Mouse (Mus musculus): ENCODE data around the gene Fmnl1.
A peak's percentile ranks its signal among the peaks of the same experiment; 100 is the strongest.

Fmnl1 gene

DNA sequence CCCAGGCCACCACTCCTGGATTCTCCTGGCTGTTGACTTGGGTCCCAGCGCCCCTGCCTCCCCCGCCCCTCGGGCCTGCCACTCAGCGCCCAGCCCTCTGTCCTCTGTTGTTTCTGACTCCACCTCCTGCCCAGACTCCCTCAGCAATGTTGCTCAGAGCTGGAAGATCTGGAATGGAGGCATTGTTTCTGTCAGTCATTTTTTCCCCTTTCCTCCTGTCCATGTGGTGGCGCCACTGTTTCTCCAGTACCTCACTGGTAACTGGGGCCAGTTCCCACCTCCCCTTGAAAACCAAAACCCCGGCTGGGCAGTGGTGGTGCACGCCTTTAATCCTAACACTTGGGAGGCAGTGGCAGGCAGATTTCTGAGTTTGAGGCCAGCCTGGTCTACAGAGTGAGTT, 9.5 kb upstream of the Fmnl1 start:
- DNase-seq, result peak; percentile 16

DNA sequence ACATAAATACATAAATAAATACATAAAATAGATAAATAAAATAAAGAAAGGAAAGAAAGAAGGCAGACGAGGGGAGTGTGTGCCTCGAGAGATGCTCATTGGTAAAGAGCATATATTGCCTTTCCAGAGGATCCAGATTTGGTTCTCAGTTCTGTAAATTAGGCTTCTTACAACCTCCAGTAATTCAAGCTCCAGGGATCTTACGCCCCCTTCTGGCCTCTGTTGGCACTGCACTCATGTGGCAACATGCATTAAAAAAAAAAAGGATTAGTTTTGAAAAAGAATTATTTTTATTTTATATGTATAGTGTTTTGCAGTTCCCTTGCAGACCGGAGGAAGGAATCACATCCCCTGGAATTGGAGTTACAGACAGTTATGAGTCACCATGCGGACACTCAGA, 8.8 kb upstream of the Fmnl1 start:
- peak; percentile 53 for DNase-seq

DNA sequence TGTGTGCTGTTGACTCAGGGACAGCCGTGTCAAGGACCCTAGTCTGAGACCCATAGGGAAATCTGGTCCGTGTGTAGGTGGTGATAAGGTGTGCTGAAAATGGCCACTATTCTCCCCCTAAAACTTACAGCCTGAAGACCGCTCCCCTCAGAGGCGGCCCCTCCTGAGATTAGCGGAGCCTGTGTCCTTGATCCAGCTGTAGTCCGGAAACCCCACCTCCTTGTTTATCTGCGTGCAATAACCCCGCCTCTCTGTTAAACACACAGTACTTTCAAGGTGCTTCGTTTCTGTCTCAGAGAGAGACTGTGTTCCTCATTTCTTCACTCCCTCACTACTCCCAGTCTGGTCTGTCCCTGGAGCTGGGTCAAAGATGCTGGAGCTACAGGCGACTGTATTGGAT, 6.5 kb upstream of the Fmnl1 start:
- no peak for DNase-seq

DNA sequence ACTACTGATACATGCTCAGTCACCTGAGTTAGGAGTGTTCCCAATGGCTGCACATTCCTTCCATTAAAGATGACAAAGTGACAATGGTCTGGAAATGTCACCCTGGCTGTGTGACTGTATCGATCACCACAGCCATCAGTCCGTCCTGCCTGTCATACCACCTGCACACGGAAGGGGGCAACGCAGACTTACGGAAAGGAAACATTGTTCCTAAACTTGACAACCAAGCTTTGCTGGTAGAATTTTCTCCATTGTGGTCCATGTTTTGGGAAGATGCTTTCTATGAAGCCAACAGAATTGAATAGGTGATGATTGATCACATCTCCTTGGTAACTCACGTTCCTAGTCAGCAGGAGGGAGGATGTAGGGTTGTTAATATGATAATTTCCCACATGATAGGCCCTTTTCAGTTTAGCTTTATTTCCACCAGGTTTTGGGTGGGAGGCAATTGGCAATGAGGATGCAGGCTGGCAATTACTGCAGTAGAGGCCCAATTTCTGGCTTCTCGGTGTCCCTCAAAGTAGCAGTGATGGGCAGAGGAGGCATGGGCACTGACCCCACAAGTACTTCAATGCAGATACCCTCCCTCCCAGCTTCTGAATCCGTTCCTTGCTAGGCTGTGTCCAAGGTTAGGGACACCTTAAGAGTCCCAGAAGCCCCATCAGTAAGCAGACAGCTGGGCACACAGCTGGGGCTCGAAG, 2.1 kb upstream of the Fmnl1 start:
- DNase-seq, result peak; percentile 82

DNA sequence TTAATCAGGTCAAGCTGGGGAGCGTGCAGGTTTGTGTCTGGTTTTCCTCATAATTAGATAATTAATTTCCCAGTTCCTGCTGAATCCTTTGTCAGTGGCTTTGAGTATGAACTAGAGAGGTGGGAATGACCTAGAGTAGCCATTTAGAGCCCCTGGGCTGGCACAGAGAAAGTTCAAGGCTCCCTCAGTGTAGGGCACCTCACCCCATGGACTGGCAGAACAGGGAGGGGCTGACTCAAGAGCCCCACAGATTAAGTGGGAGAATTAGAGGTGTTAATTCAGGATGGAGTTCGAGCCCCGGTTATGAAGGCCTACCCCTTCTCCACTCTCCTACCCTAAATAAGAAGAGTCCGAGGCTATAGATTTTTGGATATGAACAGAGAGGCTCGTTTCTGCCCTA, 1.2 kb upstream of the Fmnl1 start:
- DNase-seq, result peak; percentile 4

DNA sequence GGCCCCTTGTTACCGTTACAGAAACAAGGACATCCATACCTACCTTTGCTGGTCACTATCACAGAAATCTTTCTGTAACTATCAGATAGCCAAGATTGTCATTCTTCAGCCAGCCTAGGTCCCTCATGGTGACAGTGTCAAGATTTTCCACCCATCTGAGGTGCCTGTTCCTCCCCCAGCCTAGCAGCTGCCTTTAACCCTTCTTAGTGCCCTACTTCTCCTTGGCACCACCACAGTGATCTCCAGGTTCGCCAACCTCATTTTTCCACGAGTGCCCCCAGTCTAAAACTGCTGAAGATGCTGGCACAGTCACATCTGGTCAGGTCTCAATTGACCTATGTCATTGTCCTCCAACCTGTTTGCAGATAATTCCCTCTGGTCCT, 805 bp upstream of the Fmnl1 start:
- no peak for DNase-seq

DNA sequence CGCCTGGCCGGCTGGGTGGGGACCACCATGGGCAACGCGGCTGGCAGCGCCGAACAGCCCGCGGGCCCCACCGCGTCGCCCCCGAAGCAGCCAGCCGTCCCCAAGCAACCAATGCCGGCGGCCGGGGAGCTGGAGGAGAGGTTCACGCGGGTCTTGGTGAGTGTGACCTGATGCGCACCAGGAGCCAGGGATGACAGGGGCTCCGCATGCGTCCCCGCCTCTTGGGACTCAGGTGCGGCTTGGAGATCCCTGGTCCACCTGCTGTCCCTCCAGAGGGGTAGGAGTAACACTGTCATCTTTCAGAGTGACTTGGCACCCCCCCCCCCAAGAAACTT, 346 bp downstream of the Fmnl1 start:
- no peak for DNase-seq

DNA sequence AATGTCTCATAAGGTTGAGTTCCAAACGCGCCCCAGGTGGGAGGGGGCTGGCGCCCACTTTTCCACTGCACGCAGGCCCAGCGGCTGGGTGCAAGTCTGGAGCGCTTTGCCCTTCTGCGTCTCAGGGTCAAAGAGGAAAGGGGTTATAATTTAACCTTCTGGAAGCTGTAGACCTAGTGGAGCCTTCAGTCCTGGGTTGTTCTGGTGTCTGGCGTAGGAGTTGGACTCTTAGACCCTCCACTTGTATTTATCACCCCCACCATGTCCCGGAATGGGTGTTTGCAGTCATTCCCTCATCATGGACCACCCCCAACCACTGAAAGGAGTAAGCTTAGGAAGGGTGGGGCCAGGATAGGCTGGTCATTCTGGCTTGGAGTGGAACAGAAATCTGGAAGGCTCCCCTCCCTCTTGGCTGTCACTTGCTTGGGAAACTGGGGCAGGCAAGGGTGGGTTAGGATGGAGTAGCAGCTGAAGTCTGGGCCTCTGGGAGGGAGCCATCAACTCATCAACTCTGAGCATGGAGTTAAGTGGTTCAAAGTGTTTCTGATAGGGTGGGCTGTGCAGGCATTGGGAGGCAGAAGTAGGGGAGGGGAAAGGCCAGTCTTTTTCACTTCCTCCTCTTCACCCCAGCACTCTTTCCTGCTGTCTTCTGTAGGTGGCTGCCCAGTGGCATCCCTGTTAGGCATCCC, 940 bp downstream of the Fmnl1 start:
- DNase-seq, result no peak

DNA sequence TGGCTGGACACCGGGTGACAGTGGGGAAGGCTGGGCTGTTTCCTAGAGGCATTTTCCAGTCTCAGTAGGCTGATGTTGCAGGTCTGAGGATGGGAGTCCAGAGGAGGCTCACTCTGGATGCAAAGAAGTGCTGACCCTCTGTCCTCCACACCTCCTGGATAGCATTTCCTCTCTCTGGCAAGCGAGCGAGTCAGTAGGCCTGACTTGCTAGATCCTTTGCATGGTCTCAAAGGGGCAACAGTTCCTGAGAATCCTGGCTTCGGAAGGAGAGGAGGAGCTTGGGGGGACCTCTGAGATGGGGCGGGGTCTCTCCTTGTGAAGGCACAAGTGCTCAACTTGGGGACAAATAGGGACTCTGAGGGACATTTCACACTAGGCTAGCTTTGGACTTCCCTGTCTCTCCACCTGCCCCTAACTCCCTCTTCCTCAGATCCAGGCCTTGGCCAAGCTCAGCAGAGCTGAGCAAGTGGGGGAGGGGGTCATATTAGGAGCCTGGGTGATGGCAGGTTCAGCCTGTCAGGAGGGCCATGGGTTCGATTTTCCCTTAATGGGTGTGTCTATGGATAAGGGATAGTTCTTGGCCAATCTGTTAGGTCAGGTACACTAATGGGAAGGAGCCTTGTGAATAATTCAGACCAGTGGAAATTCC, 1.6 kb downstream of the Fmnl1 start:
- no peak for DNase-seq

DNA sequence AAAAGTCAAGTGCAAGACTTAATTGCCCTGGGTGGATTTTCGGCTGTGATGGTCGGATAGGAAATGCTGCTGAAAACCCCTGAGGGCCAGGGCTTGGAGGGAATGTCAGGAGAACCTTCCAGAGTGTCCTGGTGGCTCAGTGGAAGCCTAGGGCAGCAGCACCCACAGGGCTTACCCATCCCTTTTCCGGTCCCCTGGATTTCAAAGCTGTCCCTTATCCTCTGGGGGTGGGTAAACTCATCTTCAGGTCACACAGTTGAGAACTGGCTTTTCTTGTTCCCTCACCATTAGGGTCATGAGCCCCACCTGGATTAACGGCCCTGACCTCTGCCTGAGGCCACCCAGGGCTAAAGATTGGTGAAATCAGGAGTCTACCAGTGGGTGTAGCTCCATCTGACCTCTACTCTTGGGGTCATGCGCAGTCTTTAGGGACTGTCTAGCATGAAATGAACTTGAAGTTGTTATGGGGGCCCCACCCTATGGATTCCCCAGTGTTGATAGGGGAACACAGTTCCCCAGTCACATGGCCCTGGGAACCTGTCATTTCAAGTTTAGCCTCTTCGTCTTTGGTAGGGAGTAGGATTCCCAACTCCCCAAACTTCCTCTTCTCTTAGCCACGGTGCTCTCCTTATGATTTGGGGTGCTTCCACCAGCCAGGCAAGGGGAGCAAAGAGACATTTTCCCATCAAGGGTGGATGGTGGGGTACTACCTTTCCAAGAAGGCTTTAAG, 2.3 kb downstream of the Fmnl1 start:
- no peak for DNase-seq

DNA sequence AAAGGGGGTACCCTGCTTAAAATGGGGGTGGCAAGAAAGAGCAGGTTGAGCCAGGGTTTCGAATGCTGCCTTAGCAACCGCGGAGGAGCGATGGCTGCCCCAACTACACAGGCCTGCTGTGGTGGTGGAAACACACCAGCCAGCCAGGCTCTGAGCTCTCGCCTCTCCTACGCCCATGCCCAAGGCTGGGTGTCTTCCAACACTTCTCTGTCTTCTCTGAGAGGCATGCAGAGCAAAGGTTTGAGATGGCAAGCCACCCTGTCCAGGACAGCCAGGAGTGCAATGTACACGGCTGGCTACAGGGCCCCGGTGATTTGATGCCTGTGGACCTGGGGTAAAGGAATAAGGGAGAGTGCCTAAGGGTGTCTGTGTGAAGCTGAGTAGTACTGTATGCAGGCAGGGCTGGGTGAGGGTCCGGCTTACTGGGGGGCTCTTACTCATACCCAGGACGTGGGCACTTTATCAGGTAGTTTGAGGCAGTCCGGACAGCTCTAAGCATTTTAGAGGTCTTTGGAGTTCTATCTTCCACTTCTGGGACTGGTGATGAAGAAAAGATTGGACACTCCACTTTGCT, 3.0 kb downstream of the Fmnl1 start:
- no peak for DNase-seq

DNA sequence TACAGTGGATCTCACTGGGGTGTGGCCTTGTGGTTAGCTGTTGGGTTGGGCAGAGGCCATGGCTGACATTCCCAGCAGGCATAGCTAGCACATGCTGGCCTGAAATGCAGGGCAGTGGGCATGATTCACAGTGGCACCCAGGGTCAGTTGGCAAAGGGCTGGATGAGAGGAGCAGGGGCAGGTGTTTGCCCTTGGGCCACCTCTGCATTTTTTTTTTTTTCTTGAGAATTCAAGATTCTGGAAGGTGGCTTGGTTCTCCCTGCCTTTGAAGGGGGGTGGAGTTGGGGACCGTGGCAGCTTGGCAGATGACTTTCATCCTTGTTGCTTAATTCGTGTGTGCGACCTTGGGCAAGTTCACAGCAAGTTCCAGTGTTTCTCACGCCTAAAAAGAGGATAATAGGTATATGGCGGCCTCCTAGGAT, 3.5 kb downstream of the Fmnl1 start:
- no peak for DNase-seq

DNA sequence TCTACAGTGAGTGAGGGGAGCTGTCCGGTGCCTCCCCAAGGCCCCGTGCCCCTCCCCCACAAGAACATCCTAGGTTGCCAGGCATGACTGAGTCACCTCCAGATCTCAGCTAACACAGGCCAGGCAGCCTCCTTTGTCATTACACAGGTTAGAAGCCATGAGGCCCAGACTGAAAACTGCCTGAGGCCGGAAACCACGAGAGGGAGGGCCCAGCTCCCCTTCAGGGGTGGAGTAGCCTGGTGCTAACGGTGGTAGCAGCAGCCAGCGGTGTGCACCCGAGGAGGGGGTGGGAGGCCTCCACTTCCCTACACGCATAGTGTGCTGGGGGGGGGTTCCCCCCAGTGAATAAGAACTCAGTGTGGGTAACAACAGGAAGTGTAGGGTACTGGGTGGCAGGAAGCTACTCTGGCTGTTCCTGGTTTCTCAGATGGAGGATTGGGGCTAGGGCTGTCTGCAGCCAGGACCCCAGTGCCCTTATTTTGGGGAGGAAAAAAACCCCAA, 4.0 kb downstream of the Fmnl1 start:
- peak; percentile 48 for DNase-seq

DNA sequence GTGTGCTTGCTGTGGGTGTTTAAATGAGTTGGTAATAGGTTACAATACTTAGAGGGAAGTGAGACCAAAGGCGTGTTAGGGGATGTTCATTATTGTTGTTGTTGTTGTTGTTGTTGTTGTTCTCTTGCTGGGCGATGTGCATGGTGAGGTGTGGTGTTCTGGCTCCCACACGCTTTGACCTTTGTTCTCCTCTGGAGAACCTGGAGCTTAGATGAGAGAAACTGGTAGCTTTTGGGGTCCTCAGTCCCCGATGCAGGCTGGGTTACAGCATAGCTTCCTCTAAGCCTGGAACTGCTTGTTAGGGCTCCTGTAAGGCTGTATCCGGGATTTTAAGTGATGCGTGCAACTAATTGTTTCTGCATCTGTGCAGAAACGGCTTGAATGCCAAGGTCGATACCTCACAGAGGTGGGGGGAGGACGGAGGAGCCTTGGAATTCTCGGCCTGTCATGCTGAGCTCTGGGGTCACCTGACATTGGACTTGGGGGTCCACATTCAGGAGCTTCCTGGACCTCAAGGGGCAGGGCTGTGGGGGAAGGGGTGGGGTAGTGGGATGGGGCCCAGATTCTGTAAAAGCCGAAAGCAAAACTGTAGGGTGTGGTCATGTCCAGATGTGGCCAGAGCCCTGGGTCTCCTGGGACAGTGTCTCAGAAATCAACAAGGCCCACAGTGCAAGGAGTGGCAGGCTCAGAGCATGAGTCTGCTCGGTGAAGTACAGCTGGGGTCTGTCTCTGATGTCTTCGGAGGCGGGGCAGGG, 5.0 kb downstream of the Fmnl1 start:
- no peak for DNase-seq

DNA sequence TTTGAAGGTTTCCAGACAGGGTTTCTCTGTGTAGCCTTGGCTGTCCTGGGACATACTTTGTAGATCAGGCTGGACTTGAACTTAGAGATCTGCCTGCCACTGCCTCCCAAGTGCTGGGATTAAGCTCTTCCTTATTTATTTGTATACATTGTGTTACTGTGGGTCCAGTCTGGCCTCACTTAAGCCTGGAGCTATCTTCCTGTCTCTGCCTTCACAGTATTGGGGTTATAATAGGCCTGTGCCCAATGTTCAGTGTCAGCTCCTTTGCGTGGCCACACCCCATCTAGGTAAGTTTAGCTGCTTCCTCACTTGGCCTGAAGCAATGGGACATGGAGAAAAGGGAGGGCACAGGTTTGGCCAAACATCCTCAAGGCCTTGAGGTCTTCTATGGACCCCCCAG, 5.6 kb downstream of the Fmnl1 start:
- no peak for DNase-seq

DNA sequence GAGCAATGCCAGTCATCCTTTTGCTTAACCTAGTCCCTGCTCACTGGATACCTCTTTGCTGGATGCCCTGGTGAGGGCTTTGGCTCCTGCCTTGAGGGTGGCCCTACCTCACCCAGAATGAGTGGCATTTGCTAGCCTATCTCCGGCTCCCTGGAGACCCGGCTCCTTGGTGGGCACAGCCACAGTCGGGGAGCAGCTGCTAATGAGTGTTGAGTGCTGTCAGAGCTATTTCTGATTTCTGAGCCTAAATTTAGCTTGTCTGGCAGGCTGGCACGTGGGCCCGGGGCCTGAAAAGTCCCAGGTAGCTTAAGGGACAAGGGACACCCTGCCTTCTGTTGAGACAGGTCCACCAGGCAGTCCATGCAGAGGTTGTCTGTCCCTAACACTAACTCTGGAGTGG, 6.3 kb downstream of the Fmnl1 start:
- DNase-seq, result no peak

DNA sequence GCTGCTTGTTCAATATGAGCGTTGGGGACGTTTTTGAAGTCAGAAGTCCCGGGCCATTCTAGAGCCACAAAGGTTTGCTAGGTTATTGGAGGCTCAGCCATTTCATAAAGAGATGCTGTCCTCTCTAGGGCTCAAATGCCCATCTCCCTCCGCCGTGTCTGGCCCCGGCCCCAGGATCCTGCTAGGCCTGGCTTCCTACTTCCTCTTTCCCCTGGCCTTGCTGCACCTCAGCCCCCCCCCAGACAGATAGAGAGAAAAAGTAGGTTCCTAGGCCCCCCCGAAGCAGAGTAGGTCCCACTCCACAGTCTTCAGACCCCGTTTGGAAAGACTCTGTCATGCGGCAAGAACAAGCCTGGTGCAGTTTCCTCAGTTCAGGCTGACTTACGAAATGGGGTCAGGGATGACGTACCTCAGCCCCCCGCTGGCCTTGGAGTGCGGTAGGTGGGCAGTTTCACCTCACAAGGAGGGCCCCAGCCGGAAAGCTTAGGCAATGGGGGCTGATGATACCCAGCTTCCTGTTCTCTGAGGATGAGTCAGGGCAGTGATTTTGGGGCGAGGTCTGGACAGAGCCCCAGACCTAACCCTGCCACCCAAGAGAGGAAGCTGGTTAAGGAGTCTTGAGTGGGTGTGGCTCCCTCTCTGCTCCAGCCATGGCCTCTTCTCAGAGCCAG, 7.0 kb downstream of the Fmnl1 start:
- DNase-seq, result no peak

DNA sequence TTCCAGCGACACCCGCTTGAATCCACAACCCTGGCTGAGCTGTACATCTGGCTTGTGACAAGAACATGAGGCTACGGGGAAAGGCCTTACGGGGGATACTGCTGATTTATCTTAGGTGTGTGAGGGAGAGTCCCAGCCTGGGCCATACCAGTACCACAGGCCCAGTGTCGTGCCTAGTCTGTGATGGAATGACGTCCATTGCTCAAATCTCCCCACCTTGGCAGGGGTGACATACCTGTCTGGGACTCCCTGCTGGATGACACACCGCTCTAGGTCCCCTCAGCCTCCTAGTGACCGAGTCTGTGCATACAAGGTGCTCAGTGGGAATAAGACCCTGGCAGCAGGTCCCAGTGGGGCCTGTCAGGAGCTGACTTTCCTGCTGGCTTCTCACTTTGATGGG, 7.8 kb downstream of the Fmnl1 start:
- DNase-seq, result no peak

DNA sequence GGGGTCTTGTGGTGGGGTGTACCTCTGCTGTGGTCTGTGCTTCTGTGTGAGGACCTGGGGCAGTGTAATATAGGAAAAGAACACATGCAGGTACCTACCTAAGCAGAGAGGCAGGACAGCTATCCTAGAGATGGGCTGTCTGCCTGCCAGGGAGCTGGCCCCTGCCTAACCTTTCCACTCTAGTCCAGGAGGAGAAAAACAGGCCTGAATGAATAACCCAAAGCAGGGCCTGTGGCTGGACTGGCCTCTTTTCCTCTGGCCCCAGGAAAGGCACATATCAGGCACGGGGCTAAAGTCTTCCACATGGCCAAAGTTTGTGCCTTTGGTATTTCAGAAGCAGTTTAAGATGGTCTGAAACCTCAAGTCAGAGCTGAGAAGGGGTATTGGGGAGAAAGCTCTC, 9.5 kb downstream of the Fmnl1 start:
- DNase-seq, result no peak

DNA sequence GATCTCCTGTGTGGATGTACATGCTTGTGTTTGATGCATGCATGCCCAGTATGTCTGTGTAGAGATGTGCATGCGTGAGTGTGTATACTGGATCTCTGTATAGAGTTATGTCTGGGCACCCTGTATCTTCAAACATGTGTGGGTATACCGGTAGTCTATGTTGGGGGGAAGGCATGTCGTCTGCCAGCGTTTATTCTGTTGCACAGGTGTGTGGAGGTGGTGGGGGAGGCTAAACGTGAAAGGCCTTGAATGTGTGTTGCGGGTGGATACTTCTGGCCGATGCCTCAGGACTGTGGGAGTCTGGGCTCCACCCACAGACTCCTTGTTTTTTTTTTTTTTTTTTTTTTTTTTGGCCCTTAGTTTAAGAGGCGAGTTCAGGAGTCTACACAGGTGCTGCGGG, 10.4 kb downstream of the Fmnl1 start:
- no peak for DNase-seq

DNA sequence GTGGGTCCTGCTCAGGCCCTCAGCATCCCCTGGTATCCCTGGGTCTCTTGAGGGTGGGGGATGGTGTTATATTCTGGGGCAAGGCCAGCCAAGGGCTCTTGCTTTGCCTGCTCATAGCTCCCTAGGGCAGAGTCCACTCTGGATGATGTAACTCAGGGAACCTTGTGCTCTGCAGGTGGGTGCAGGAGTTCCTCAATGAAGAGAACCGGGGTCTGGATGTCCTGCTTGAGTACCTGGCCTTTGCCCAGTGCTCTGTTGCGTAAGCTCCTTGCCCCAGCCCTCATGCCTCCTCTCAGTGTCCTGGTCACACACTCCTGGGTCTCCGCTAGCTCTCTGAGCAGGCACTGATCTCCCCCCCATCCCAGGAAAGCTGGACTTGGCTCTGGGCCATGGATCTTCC, 11.0 kb downstream of the Fmnl1 start:
- peak; percentile 71 for DNase-seq

DNA sequence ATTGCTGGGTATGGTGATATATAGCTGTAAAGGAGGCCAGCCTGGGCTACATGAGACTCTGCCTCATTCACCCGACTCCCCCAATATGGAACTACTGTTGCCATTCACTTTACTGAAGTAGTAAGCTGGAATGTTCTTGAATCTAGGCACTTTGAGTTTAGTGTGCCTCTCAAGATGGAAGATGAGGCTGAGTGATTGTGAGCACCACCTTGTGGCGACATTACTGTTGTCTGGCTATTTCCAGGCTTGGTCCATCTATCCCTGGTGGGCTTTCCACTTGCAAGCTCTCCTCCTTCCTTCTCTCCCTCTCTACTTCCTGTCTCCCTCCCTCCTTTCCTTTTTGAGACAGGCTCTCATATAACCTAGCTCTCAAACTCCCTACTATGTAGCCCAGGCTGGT, 14.0 kb downstream of the Fmnl1 start:
- peak; percentile 83 for DNase-seq
